Mouse (Mus musculus): ENCODE results near the gene Nrn1.

Gene Nrn1

GRCm38 (mm10) chr13:36734731-36735571 is at the start of gene Nrn1:
TSS of gene Nrn1 (minus strand) at chr13:36735131.
- DNase-seq = peak; percentile 55

- DNase-seq = no peak
Observed at GRCm38 (mm10) chr13:36779626-36780025, 44.7 kb upstream of the Nrn1 start.

GRCm38 (mm10) chr13:36766801-36767200 is 31.9 kb upstream of the Nrn1 start:
- no peak for DNase-seq

GRCm38 (mm10) chr13:36751861-36752260 is 16.9 kb upstream of the Nrn1 start:
- no peak for DNase-seq

- no peak for DNase-seq
Observed at GRCm38 (mm10) chr13:36750056-36750455, 15.1 kb upstream of the Nrn1 start.

GRCm38 (mm10) chr13:36736619-36736996 is 1.7 kb upstream of the Nrn1 start:
- no peak for DNase-seq

GRCm38 (mm10) chr13:36735901-36736618 is 1.1 kb upstream of the Nrn1 start:
- DNase-seq = peak; percentile 67

GRCm38 (mm10) chr13:36733989-36734690 is 791 bp downstream of the Nrn1 start:
- DNase-seq = peak; percentile 28

GRCm38 (mm10) chr13:36733566-36733965 is 1.4 kb downstream of the Nrn1 start:
- no peak for DNase-seq

GRCm38 (mm10) chr13:36732891-36733490 is 1.9 kb downstream of the Nrn1 start:
- DNase-seq = no peak

GRCm38 (mm10) chr13:36731931-36732461 is 2.9 kb downstream of the Nrn1 start:
- DNase-seq = no peak

GRCm38 (mm10) chr13:36731016-36731930 is 3.7 kb downstream of the Nrn1 start:
- DNase-seq = peak; percentile 36

GRCm38 (mm10) chr13:36730341-36730761 is 4.6 kb downstream of the Nrn1 start:
- DNase-seq = peak; percentile 29

- no peak for DNase-seq
Observed at GRCm38 (mm10) chr13:36729731-36730340, 5.1 kb downstream of the Nrn1 start.

- DNase-seq = no peak
Observed at GRCm38 (mm10) chr13:36728509-36728908, 6.4 kb downstream of the Nrn1 start.

GRCm38 (mm10) chr13:36727779-36728470 is 7.0 kb downstream of the Nrn1 start:
- no peak for DNase-seq

- DNase-seq = peak; percentile 75
Observed at GRCm38 (mm10) chr13:36726951-36727778, 7.8 kb downstream of the Nrn1 start.

GRCm38 (mm10) chr13:36726551-36726950 is 8.4 kb downstream of the Nrn1 start:
- no peak for DNase-seq

- no peak for DNase-seq
Observed at GRCm38 (mm10) chr13:36725881-36726280, 9.1 kb downstream of the Nrn1 start.

Data from right cerebral cortex, postnatal 14 days (tissue).